Comparison of ENCODE assay signal across 17 mouse cellular contexts in the genomic region with DNA sequence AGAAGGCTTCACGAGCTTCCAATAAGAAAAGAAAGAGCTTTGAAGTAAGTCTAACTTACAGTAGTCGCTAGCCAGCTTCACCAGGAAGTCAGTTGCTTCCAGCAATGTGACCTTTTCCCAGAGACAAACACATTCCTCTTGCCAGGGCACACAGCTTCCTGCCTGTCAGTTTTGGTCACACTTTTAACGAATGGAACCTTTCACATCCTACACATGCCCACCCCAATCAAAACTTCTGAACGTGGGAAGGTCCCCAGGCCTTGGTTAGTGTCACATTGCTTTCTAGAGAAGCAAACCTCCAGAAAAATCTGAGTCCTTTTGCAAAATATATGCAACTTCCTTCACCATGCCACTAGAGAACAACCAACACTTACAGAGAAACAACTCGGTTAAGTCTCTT.
DNase-seq lines count a peak whose midpoint lies in the region; ATAC-seq and TF ChIP-seq lines count a peak whose summit lies in the region.
"Had no signal": no experiment of that assay in that cellular context is flagged by ENCODE, and none has a peak within 500 bp of the region (broad histone marks: within the 10 kb centered on the region; RNA-seq: fewer than 3 reads in every experiment).

No protein-coding gene starts in this region.

- no peaks in the 10 kb centered on the region for H3K36me3 ChIP-seq in heart, embryonic 12.5 days
- H3K36me3 ChIP-seq in liver, adult 2 months (ENCODE audit: control insufficient read depth, insufficient read depth, low read length), result no peaks in the 10 kb centered on the region
- H3K36me3 ChIP-seq in embryonic facial prominence, embryonic 10.5 days (replicated peaks), result no peaks in the 10 kb centered on the region
- H3K36me3 ChIP-seq: embryonic facial prominence, embryonic 12.5 days; forebrain, embryonic 15.5 days; midbrain, embryonic 15.5 days had no signal

- intact Hi-C loops in heart, postnatal 25 days (cut with DNase I), result no loop called here

- no peaks in the 10 kb centered on the region for H3K9me3 ChIP-seq in heart, embryonic 12.5 days (replicated peaks)
- no peaks in the 10 kb centered on the region for H3K9me3 ChIP-seq in embryonic facial prominence, embryonic 10.5 days
- H3K9me3 ChIP-seq: embryonic facial prominence, embryonic 12.5 days; forebrain, embryonic 15.5 days; megakaryocyte, embryonic 14.5 days; midbrain, embryonic 15.5 days had no signal

- 34% methylated on average over 5 of the region's 5 CpGs for WGBS in heart, embryonic 12.5 days
- 26% methylated on average over 5 of the region's 5 CpGs for WGBS in liver, adult 2 months
- 27% methylated on average over 5 of the region's 5 CpGs for WGBS in embryonic facial prominence, embryonic 10.5 days

- peak overlapping the region; percentile 31; the same call in 1 of the 2 replicates for H3K27ac ChIP-seq in heart, embryonic 12.5 days (ENCODE audit: poor library complexity, severe bottlenecking)
- H3K27ac ChIP-seq in liver, adult 2 months (replicated peaks; ENCODE audit: insufficient read depth, low read depth, low read length), result no peak overlapping the region
- H3K27ac ChIP-seq in embryonic facial prominence, embryonic 10.5 days (replicated peaks), result 0 out of 2 replicates have a peak overlapping the region, but pooled peaks have one; percentile 44
- H3K27ac ChIP-seq: embryonic facial prominence, embryonic 12.5 days; forebrain, embryonic 15.5 days; midbrain, embryonic 15.5 days had no signal

- no peaks in the 10 kb centered on the region for H3K79me2 ChIP-seq in liver, adult 2 months (ENCODE audit: control insufficient read depth, insufficient read depth, low read length)

- DNase-seq in heart, postnatal 25 days (ENCODE audit: low spot score), result no peak
- peak; percentile 32 for DNase-seq in liver, adult 2 months (ENCODE audit: extremely low read depth, low read depth, low spot score)
- DNase-seq in liver, result no peak
- DNase-seq in embryonic facial prominence, embryonic 10.5 days (ENCODE audit: low spot score), result no peak
- DNase-seq in kidney, postnatal 14 days, result peak; percentile 40
- DNase-seq: cerebellum, postnatal 10 days; left cerebral cortex, postnatal 4 days; retina, postnatal 1 day; thymus, postnatal 36 days had no signal

- H3K4me2 ChIP-seq in heart, embryonic 12.5 days, result no peak overlapping the region
- H3K4me2 ChIP-seq: embryonic facial prominence, embryonic 12.5 days; forebrain, embryonic 15.5 days; midbrain, embryonic 15.5 days had no signal

- no peak overlapping the region; the same call in 1 of the 2 replicates for H3K9ac ChIP-seq in heart, embryonic 12.5 days
- H3K9ac ChIP-seq in liver, adult 2 months (ENCODE audit: low read depth, low read length), result no peak overlapping the region
- H3K9ac ChIP-seq: embryonic facial prominence, embryonic 12.5 days; forebrain, embryonic 15.5 days; midbrain, embryonic 15.5 days had no signal

- no peak overlapping the region for H3K4me3 ChIP-seq in heart, embryonic 12.5 days
- H3K4me3 ChIP-seq in liver, adult 2 months (ENCODE audit: insufficient read depth, low read depth, low read length), result no peak overlapping the region
- no peak overlapping the region for H3K4me3 ChIP-seq in embryonic facial prominence, embryonic 10.5 days
- H3K4me3 ChIP-seq: embryonic facial prominence, embryonic 12.5 days; forebrain, embryonic 15.5 days; megakaryocyte, embryonic 14.5 days; midbrain, embryonic 15.5 days had no signal

- no peaks in the 10 kb centered on the region for H3K27me3 ChIP-seq in heart, embryonic 12.5 days (replicated peaks)
- no peaks in the 10 kb centered on the region for H3K27me3 ChIP-seq in liver, adult 2 months (ENCODE audit: control insufficient read depth, insufficient read depth, low read length)
- no peaks in the 10 kb centered on the region for H3K27me3 ChIP-seq in embryonic facial prominence, embryonic 10.5 days (replicated peaks; ENCODE audit: low read depth, poor library complexity, severe bottlenecking)
- H3K27me3 ChIP-seq: embryonic facial prominence, embryonic 12.5 days; forebrain, embryonic 15.5 days; megakaryocyte, embryonic 14.5 days; midbrain, embryonic 15.5 days; Patski had no signal

- no peak for TF ChIP-seq CTCF in liver, adult 2 months (IDR thresholded peaks at IDR 0.05; ENCODE audit: low read depth, low read length)

- no peak for ATAC-seq in heart, embryonic 12.5 days (ENCODE audit: insufficient number of reproducible peaks, low FRiP score)
- no peak for ATAC-seq in cerebellum, adult (ENCODE audit: insufficient number of reproducible peaks, low FRiP score, low TSS enrichment)
- ATAC-seq: activated CD4-positive, CD25-positive, alpha-beta regulatory T cell, adult 4 months; forebrain, embryonic 15.5 days; midbrain, embryonic 15.5 days; Patski had no signal

- peaks cover 13% of the 10 kb centered on the region for H3K4me1 ChIP-seq in heart, embryonic 12.5 days (replicated peaks)
- H3K4me1 ChIP-seq in liver, adult 2 months (ENCODE audit: control insufficient read depth, insufficient read depth, low read length), result no peaks in the 10 kb centered on the region
- peaks cover 31% of the 10 kb centered on the region for H3K4me1 ChIP-seq in embryonic facial prominence, embryonic 10.5 days
- H3K4me1 ChIP-seq: forebrain, embryonic 15.5 days had no signal

- TF ChIP-seq POLR2A in liver, adult 2 months (IDR thresholded peaks at IDR 0.05; ENCODE audit: extremely low read depth, insufficient read depth, low read length), result no peak

Comparison
In these comparisons a context has a peak if more than half of its experiments do, and no peak if none do; other contexts are left out.
1. DNase-seq: peak in liver, adult 2 months (single experiment) and kidney, postnatal 14 days (single experiment); none in heart, postnatal 25 days (single experiment), liver (single experiment) and embryonic facial prominence, embryonic 10.5 days (single experiment).